Mouse (Mus musculus) c-Kit-negative CD71-positive TER-119-positive erythroid progenitor cells, embryonic 14.5 days (primary cell): Measurements from ENCODE around the gene Trpc2.

ENCODE experiments used
- DNase-seq: peaks from one replicate; pipeline ENCODE4 v3.0.0-alpha.2; 2013; ENCODE audit warnings: low read depth, low spot score

Trpc2 gene

DNA sequence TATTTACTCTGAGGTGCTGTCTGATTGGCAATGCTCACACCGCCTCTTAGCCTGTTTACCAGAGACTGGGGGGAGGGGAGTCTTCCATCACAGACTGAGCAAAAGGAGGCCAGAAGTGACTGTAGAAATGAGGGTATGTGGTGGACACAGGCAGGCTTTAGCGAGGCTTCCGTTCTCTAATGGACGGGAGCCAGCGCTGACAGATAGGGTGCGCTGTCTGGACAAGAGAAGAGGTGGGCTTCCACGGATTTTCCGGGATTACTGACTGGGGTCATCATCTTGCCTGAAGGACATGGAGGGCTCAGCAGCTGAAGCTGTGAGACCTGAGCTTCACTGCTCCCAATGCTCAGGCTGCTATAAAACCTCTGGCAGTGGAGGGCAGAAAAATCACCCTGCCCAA is 19.3 kb downstream of the Trpc2 start:
- no peak for DNase-seq

DNA sequence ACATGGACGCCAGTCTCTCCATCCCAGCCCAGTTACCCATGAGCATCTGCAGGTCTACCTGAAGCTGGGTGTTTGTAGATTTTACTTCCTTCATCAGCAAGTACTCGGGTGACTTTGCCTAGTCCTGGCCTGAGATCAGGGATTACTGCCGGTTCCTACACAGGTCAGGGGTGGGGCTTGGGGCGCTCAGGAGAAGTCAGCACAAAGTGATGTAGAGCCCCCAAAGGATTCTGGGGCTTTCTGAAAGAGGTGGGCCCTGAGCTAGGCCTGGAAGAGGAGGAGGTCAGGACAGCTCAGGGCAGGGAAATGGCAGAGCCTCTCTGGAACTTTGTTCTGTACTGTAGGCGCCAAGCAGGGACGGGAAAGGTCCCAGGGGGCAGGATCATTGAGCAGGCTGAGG is 19.8 kb downstream of the Trpc2 start:
- DNase-seq, result no peak

DNA sequence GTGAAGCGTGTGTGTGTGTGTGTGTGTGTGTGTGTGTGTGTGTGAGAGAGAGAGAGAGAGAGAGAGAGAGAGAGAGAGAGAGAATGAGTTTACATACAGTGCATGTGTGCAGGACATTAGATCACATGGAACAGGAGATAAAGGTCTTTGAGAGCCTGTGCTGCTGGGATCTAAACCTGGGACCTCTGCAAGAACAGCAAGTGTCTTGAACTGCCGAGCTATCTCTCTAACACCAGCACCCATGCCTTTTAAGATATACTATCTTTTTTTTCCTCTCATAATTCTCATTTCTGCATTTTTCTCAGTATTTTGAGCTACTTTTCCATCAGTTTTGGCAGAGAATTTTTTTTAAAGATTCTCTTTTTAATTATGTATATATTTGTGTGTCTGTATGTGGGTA is 20.6 kb downstream of the Trpc2 start:
- DNase-seq, result no peak

GRCm38 (mm10) chr7:102104126-102104525 is 21.2 kb downstream of the Trpc2 start:
- DNase-seq, result no peak

DNA sequence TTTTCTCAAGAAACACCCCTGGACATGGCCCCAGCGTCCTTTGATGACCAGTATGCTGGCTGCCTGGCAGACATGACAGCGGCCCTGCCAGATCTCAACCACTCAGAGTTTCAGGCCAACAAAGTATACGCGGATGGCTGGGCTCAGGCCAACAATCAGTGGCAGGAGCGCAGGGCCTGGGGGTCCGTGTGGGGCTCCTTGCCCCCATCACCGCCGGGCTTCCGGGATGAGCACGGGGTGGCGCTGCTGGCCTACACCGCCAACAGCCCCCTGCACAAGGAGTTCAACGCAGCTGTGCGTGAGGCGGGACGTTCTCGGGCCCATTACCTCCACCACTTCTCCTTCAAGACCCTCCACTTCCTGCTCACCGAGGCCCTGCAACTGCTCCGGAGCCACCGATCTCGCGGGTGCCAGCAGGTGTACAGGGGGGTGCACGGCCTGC is 23.8 kb downstream of the Trpc2 start:
- DNase-seq, result no peak

DNA sequence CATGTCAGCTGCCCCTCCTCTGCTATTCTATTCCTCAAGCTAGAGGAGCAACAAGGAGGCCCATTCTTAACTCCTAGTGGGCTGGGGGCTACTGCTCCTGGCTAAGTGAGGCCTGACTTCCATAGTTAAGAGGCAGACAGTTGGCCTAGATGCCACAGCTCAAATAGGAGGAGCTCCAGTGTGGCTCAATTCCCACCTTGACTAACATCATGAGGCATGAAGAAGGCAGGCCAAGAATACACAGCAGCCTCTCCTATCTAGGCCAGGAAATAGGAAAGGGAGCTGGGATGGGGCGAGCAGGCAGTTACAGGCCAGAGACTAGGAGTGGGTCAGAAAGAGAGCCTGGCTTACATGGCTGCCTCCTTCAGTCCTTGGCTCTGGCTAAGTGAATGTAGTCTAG is 25.3 kb downstream of the Trpc2 start:
- no peak for DNase-seq

GRCm38 (mm10) chr7:102109171-102109570 is 26.3 kb downstream of the Trpc2 start, which contains the start of gene Art5:
TSS of gene Art5 (minus strand) at chr7:102109489.
- DNase-seq, result no peak

GRCm38 (mm10) chr7:102109746-102110145 is 26.8 kb downstream of the Trpc2 start:
- DNase-seq, result no peak

GRCm38 (mm10) chr7:102113151-102113729 is 30.3 kb downstream of the Trpc2 start:
- no peak for DNase-seq

GRCm38 (mm10) chr7:102116579-102117331 is 33.8 kb downstream of the Trpc2 start, which contains the start of gene Chrna10:
TSS of gene Chrna10 (minus strand) at chr7:102116828.
- DNase-seq, result no peak

DNA sequence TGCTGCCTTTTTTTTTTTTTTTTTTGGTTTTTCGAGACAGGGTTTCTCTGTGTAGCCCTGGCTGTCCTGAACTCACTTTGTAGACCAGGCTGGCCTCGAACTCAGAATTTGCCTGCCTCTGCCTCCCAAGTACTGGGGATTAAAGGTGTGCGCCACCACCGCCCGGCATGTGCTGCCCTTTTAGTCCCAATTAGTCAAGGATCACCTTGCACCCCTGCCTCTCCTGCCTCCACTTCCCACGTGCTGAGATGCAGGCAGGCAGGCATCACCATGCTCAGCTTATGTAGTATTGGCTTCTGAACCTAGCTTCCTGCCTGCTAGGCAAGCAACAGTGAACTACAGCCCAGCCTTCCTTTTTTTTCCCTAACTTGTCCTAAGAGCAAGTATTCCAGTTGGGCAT is 34.5 kb downstream of the Trpc2 start:
- DNase-seq, result no peak

- DNase-seq, result no peak
These were observed 37.4 kb downstream of the Trpc2 start for GRCm38 (mm10) chr7:102120326-102120725.

DNA sequence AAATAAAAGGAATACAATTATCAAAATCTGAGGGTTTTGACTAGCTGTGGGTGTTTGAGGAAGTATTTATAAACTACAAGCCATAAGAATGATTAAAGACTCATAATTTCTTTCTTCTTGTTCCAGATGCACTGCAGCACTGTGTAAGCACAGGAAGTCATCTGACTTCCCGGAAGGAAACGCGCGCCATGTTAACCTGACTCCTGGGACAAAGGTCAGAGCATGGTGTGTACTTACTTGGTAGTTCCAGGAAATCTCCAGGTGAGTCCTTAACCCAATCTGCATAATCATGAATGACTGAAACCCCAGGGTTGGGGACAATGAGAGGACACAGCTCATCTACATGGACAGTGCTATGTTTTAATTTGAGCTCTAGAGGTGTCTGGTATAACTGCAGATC is 49.5 kb downstream of the Trpc2 start:
- DNase-seq, result no peak

DNA sequence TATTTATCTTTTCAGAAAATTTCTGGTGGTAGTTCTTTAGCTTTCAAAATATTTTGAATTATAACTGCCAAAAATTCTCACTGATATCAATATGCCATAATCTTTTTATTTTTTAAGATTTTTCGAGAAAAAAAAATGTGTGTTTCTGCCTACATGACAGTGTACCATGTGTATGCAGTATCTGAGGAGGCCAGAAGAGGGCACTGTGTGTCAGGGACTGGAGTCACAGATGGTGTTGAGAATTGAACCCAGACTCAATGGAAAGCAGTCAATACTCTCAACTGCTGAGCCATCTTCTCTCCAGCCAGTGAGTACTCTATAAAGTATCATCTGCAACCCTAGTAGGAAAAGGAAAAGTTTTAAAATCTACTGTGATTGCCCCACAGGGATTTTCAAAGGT is 54.5 kb downstream of the Trpc2 start:
- peak; percentile 37 for DNase-seq

- no peak for DNase-seq
These were observed 55.0 kb downstream of the Trpc2 start for GRCm38 (mm10) chr7:102137898-102138297.
